Mouse (Mus musculus) ES-E14 (cell line): Measurements from ENCODE around the gene Susd3.

Experiments used
- CHD2 ChIP-seq: IDR thresholded peaks from 2 replicates; pipeline ENCODE4 v1.6.1; 2014; ENCODE audit warnings: mild to moderate bottlenecking, low read depth, low read length, inconsistent platforms
- MAFK ChIP-seq: IDR thresholded peaks from 2 replicates; pipeline ENCODE4 v1.6.1; 2014; ENCODE audit warnings: mild to moderate bottlenecking, low read depth, low read length, inconsistent platforms; ENCODE audit not compliant: insufficient read depth

GRCm38 (mm10) chr13:49195651-49196050 is 52.9 kb downstream of the Susd3 start:
- TF ChIP-seq CHD2, result no peak
- no peak for TF ChIP-seq MAFK
